Mouse (Mus musculus) hindbrain, embryonic 13.5 days (tissue): ENCODE measurements around the gene Plekhg1. TPM values are rescaled to one million over a fixed set of nuclear protein-coding genes. Genes with fewer than 3 reads are reported as not detected.

Experiments used
- ATAC-seq: fragments of 200-750 bp; cut with Nextera tagmentation; 2 replicates; pipeline ENCODE4 v1.8.0; 2017; ENCODE audit warnings: moderate TSS enrichment; ENCODE audit not compliant: low FRiP score
- H3K27ac ChIP-seq: fragments of 300-500 bp; sonication (generic); 2 replicates; pipeline ENCODE4 v1.5.1; 2015; ENCODE audit warnings: inconsistent platforms, mild to moderate bottlenecking, moderate library complexity
- H3K27me3 ChIP-seq: fragments of 300-500 bp; sonication (generic); 2 replicates; pipeline ENCODE4 v1.6.1; 2015; ENCODE audit warnings: mild to moderate bottlenecking, inconsistent platforms
- H3K36me3 ChIP-seq: fragments of 300-500 bp; sonication (generic); 2 replicates; pipeline ENCODE4 v1.6.1; 2015; ENCODE audit warnings: mild to moderate bottlenecking, inconsistent platforms
- H3K4me1 ChIP-seq: fragments of 300-500 bp; sonication (generic); replicated peaks from 2 replicates; pipeline ENCODE4 v1.6.1; 2015; ENCODE audit warnings: inconsistent platforms
- H3K4me2 ChIP-seq: fragments of 300-500 bp; sonication (generic); 2 replicates; pipeline ENCODE4 v1.6.1; 2015; ENCODE audit warnings: inconsistent platforms, mild to moderate bottlenecking, moderate library complexity
- H3K4me3 ChIP-seq: fragments of 300-500 bp; sonication (generic); 2 replicates; pipeline ENCODE4 v1.5.1; 2015; ENCODE audit warnings: mild to moderate bottlenecking, inconsistent platforms
- H3K9ac ChIP-seq: fragments of 300-500 bp; sonication (generic); 2 replicates; pipeline ENCODE4 v1.6.1; 2015; ENCODE audit warnings: mild to moderate bottlenecking, inconsistent platforms
- H3K9me3 ChIP-seq: fragments of 300-500 bp; sonication (generic); 2 replicates; pipeline ENCODE4 v1.6.1; 2016; ENCODE audit warnings: inconsistent platforms
- WGBS: fragments of 180-500 bp; shearing (Covaris S2); methylation state at CpG from one replicate; pipeline ENCODE4 v1.1.7; 2015; 5-methylcytosine and 5-hydroxymethylcytosine counted together
- polyA plus RNA-seq: library from polyadenylated mRNA; unstranded; fragments of >200 nt; fragmentation: Nextera tagmentation; extraction: Ambion mirVana; gene quantifications from 2 replicates; pipeline ENCODE4 v1.2.1, GENCODE M21; 2015

Gene Plekhg1
- polyA plus RNA-seq, 1 experiment from 2014 or later: 7.4 TPM

DNA sequence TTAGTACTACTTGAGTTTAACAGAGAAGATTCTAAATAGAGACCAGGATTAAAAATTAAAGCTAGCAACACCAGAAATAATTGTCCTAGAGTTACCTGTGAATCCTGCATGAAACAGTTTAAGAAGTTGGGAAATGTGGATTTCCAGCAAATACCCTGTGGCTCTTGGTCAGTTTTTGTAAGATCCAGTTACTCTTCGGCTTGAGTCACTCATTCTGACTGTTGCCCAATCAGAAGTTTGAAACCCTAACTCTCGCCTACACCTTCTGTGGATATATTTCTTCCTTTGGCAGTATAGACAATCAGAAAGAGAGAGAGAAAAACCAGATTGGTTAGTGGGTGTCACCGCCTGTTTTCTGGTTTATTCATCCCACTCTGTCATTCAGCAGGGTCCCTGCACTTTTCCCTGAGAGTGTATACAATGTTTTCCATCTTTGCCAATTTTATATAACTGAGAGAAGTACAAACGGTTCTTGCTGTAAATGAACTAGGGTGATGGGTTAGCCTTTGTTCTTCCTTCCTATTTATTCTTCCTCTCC lies 187.9 kb downstream of the Plekhg1 start:
- H3K9ac ChIP-seq: no peak overlapping the region
- no peak overlapping the region for H3K4me3 ChIP-seq
- H3K9me3 ChIP-seq: no peaks in the 10 kb centered on the region
- no peaks in the 10 kb centered on the region for H3K36me3 ChIP-seq
- no peaks in the 10 kb centered on the region for H3K27me3 ChIP-seq
- H3K4me2 ChIP-seq: no peak overlapping the region
- H3K27ac ChIP-seq: no peak overlapping the region
- ATAC-seq: no peak
- H3K4me1 ChIP-seq: no peaks in the 10 kb centered on the region
- 84% methylated on average over 4 of the region's 4 CpGs for WGBS

- no peaks in the 10 kb centered on the region for H3K36me3 ChIP-seq
- H3K4me1 ChIP-seq: no peaks in the 10 kb centered on the region
- no peaks in the 10 kb centered on the region for H3K27me3 ChIP-seq
- no peaks in the 10 kb centered on the region for H3K9me3 ChIP-seq
- no peak for ATAC-seq
- no peak overlapping the region for H3K4me2 ChIP-seq
- no peak overlapping the region for H3K4me3 ChIP-seq
- H3K9ac ChIP-seq: no peak overlapping the region
- no peak overlapping the region for H3K27ac ChIP-seq
Measured at GRCm38 (mm10) chr10:3931831-3932230, 191.7 kb downstream of the Plekhg1 start.

- Histone ChIP-seq H3K4me1 (no peaks in the 10 kb centered on the region), H3K9me3 (no peaks in the 10 kb centered on the region), H3K27me3 (no peaks in the 10 kb centered on the region), H3K9ac (no peak overlapping the region), H3K27ac (no peak overlapping the region), H3K4me3 (no peak overlapping the region), H3K4me2 (no peak overlapping the region), H3K36me3 (no peaks in the 10 kb centered on the region)
- WGBS: 86% methylated on average over 12 of the region's 12 CpGs
- no peak for ATAC-seq
Measured at GRCm38 (mm10) chr10:3933311-3933940, 193.3 kb downstream of the Plekhg1 start.

DNA sequence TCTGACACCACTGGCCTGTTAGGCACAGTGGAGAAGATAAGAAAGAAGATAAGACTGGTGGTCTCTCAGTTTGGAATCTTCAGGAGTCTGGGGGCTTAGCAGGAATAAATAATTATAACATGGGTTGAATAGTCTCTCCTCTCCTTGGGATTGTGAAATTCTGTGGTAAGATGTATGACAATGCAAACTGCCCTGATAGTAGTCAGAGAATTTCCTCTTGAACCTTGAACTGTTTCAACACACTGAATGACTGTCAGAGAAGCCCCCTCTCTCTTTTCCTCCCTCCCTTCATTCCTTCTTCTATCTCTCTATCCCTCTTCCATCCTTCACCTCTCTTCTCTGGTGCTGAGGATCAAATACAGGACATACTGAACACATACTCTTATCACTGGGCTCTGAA lies 196.7 kb downstream of the Plekhg1 start:
- Histone ChIP-seq H3K36me3 (no peaks in the 10 kb centered on the region), H3K27me3 (no peaks in the 10 kb centered on the region), H3K9me3 (no peaks in the 10 kb centered on the region), H3K4me3 (no peak overlapping the region), H3K27ac (no peak overlapping the region), H3K4me2 (no peak overlapping the region), H3K9ac (no peak overlapping the region), H3K4me1 (peaks cover 6% of the 10 kb centered on the region; the same call in 1 of the 2 replicates)
- ATAC-seq: no peak

DNA sequence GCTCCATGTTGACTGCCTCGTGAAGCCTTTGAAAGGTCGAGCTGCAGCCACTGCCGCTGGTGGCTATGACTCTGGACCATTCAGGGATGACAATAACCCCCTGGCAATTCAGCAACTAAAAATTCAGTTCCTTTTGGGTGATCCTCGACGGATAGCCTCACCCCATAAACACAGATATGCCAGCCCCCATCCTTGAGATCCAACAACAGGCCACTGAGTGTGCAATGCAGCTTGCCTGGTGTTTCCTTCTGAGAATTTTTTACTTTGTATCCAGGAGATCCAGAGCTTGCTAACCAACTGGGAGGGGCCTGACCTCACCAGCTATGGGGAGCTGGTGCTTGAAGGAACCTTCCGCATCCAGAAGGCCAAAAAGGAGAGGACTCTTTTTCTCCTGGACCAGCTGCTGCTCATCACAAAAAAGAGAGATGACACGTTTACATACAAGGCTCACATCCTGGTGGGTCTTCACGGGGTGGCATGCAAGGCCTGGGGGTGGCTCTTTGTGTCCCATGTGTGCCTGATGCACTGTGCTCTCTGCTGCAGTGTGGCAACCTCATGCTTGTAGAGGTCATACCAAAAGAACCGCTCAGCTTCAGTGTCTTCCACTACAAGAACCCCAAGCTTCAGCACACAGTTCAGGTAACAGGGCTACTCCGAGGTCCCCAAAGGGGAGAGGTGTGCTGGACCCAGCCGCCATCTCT lies 199.9 kb downstream of the Plekhg1 start:
- Histone ChIP-seq H3K27ac (no peak overlapping the region), H3K9me3 (no peaks in the 10 kb centered on the region), H3K27me3 (no peaks in the 10 kb centered on the region), H3K4me1 (peaks cover 6% of the 10 kb centered on the region; the same call in 1 of the 2 replicates), H3K9ac (no peak overlapping the region), H3K4me2 (no peak overlapping the region), H3K4me3 (no peak overlapping the region), H3K36me3 (no peaks in the 10 kb centered on the region)
- WGBS: 88% methylated on average over 11 of the region's 11 CpGs
- no peak for ATAC-seq

DNA sequence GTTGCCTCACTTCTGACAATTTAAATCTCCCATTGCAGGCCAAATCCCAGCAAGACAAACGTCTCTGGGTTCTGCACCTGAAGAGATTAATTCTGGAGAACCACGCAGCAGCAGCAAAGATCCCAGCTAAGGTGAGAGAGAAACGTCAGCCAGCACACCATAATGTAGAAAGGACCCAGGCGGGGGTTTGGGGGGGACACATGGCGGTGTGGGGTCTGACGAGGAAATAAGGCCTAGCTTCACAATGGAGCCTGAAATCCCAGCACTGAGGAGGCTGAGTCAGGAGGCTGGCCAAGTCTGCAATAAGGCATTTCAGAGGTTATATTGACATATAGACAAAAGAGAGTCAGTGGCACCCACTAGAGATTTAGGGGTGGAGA lies 200.4 kb downstream of the Plekhg1 start:
- WGBS: 86% methylated on average over 6 of the region's 6 CpGs
- peak; percentile 5; the same call in 1 of the 2 replicates for ATAC-seq
- no peaks in the 10 kb centered on the region for H3K9me3 ChIP-seq
- H3K4me1 ChIP-seq: peaks cover 6% of the 10 kb centered on the region; the same call in 1 of the 2 replicates
- no peak overlapping the region for H3K4me3 ChIP-seq
- H3K27me3 ChIP-seq: no peaks in the 10 kb centered on the region
- no peak overlapping the region for H3K4me2 ChIP-seq
- H3K36me3 ChIP-seq: no peaks in the 10 kb centered on the region
- H3K9ac ChIP-seq: no peak overlapping the region
- H3K27ac ChIP-seq: no peak overlapping the region

DNA sequence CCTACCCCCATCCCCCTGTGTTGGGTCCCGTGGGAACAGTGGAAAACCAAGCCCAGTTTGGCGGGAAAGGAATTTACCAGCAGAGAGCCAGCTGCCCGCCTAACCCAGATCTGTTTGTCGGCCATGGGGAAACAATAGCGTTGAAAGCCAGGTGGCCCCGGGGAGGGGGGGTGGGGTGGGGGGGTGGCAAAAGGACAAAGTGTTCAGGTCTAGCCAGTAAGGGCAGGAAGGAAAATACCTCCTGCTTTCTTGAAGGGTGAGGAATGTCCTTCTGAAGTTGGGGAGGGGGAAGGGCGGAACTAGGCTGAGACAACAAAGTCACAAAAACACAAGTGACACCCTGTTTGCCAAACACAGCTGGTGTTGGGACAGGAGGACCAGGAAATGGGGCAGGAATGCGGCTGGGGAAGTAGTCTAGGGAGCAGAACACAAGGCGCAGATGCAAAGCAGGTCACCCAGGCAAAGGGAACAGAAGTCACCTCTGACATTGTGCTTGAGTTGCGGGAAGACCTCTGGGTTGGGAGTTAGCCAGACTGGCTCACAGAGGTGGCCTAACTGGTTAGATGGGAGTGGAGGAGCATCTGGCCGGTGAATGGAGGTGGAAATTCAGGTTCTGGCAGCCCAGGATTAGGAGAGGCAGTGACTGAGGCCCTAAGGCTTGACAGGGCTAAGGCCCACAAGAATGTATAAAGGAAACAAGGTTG lies 201.0 kb downstream of the Plekhg1 start:
- H3K36me3 ChIP-seq: no peaks in the 10 kb centered on the region
- H3K9ac ChIP-seq: no peak overlapping the region
- 35% methylated on average over 11 of the region's 11 CpGs for WGBS
- no peaks in the 10 kb centered on the region for H3K27me3 ChIP-seq
- H3K27ac ChIP-seq: no peak overlapping the region
- no peaks in the 10 kb centered on the region for H3K9me3 ChIP-seq
- H3K4me1 ChIP-seq: peaks cover 6% of the 10 kb centered on the region; the same call in 1 of the 2 replicates
- H3K4me2 ChIP-seq: no peak overlapping the region
- no peak overlapping the region for H3K4me3 ChIP-seq
- ATAC-seq: no peak

DNA sequence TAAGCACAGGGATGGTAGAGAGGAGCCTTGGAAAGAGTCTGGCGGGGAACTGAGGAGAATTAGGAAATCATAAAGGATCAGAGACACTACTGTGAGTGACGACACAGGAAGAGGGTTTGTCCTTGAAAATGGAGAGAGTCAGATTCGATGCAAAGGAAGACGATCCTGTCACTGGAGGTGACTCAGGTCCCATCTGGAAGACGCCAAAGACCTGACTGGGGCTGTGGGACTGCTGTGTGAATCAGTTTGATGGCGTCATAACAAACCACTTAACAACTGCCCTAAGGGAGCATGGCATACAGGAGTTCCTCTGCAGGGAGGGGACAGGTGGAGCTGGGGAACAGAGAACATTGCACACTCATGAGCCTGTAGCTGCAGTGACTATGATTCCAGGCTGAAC lies 202.1 kb downstream of the Plekhg1 start:
- no peak overlapping the region for H3K4me2 ChIP-seq
- H3K4me1 ChIP-seq: peaks cover 6% of the 10 kb centered on the region; the same call in 1 of the 2 replicates
- H3K36me3 ChIP-seq: no peaks in the 10 kb centered on the region
- H3K4me3 ChIP-seq: no peak overlapping the region
- H3K9ac ChIP-seq: no peak overlapping the region
- no peaks in the 10 kb centered on the region for H3K9me3 ChIP-seq
- no peaks in the 10 kb centered on the region for H3K27me3 ChIP-seq
- H3K27ac ChIP-seq: no peak overlapping the region
- ATAC-seq: no peak
- WGBS: 82% methylated on average over 6 of the region's 6 CpGs

GRCm38 (mm10) chr10:3943492-3944395 lies 203.6 kb downstream of the Plekhg1 start:
- Histone ChIP-seq H3K4me2 (no peak overlapping the region), H3K36me3 (no peaks in the 10 kb centered on the region), H3K4me3 (no peak overlapping the region), H3K9ac (no peak overlapping the region), H3K27me3 (no peaks in the 10 kb centered on the region), H3K27ac (no peak overlapping the region), H3K9me3 (no peaks in the 10 kb centered on the region), H3K4me1 (peaks cover 6% of the 10 kb centered on the region; the same call in 1 of the 2 replicates)
- 39% methylated on average over 10 of the region's 10 CpGs for WGBS
- no peak; the same call in 1 of the 2 replicates for ATAC-seq

DNA sequence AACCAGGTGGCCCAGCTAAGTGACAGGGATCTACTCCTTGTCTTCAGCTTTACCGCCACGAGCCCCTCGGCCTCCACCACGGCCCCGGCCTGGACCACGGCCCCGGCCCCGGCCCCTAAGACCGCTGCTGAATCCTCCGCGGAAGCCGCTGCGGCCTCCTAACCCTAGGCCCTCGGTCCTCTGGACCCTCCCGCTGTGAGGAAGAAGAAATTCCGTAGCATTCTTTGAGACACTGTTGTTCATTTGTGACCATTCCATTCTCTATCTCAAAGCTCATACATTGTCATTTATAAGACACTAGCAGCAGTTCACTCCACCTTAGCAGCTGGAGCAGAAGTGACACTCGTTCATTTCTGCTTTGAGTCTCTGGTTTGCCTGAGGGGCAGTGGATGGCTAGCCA lies 206.7 kb downstream of the Plekhg1 start:
- Histone ChIP-seq H3K36me3 (no peaks in the 10 kb centered on the region), H3K4me3 (no peak overlapping the region), H3K27ac (no peak overlapping the region), H3K27me3 (no peaks in the 10 kb centered on the region), H3K9me3 (no peaks in the 10 kb centered on the region), H3K4me1 (no peaks in the 10 kb centered on the region), H3K9ac (no peak overlapping the region), H3K4me2 (no peak overlapping the region)
- 90% methylated on average over 17 of the region's 17 CpGs for WGBS
- ATAC-seq: no peak

DNA sequence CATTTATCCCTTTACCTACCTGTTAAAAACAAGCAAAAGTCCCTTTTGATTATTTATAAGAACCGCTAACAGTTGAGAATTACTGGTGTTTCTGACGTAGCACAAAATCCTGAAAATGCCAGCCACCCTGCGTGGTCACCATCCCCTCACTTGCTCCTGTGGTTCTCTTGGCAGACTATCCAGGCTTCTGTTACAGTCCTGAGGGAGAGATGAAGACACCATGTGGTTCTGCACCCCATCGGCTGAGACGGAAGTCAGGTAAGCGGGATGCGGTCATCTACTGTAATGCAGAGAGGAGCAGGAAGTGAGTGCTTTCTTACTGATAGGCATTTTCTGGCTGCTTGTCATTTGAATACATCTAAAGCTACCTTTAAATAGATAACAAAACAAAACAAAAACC lies 207.2 kb downstream of the Plekhg1 start:
- no peaks in the 10 kb centered on the region for H3K36me3 ChIP-seq
- no peak overlapping the region for H3K4me3 ChIP-seq
- H3K27ac ChIP-seq: no peak overlapping the region
- no peak overlapping the region for H3K9ac ChIP-seq
- no peaks in the 10 kb centered on the region for H3K4me1 ChIP-seq
- H3K27me3 ChIP-seq: no peaks in the 10 kb centered on the region
- no peaks in the 10 kb centered on the region for H3K9me3 ChIP-seq
- WGBS: 93% methylated on average over 7 of the region's 7 CpGs
- ATAC-seq: no peak
- H3K4me2 ChIP-seq: no peak overlapping the region

GRCm38 (mm10) chr10:3949306-3949705 lies 209.1 kb downstream of the Plekhg1 start:
- H3K9ac ChIP-seq: no peak overlapping the region
- no peak overlapping the region for H3K4me2 ChIP-seq
- no peak for ATAC-seq
- WGBS: 86% methylated on average over 6 of the region's 6 CpGs
- no peaks in the 10 kb centered on the region for H3K4me1 ChIP-seq
- no peak overlapping the region for H3K4me3 ChIP-seq
- no peaks in the 10 kb centered on the region for H3K36me3 ChIP-seq
- H3K9me3 ChIP-seq: no peaks in the 10 kb centered on the region
- H3K27ac ChIP-seq: no peak overlapping the region
- no peaks in the 10 kb centered on the region for H3K27me3 ChIP-seq
